Mouse (Mus musculus) megakaryocyte, embryonic 14.5 days (primary cell): ENCODE measurements around the gene Atxn10. TPM values are rescaled to one million over a fixed set of nuclear protein-coding genes. Genes with fewer than 3 reads are reported as not detected.

Experiments
- H3K27me3 ChIP-seq: replicated peaks from 2 replicates; pipeline ENCODE3; 2012; ENCODE audit warnings: inconsistent platforms
- H3K36me3 ChIP-seq: replicated peaks from 2 replicates; pipeline ENCODE3; 2012; ENCODE audit warnings: low read length, inconsistent platforms, mixed read lengths
- H3K4me1 ChIP-seq: 2 replicates; pipeline ENCODE4 v1.6.1; 2012; ENCODE audit warnings: inconsistent platforms
- H3K4me3 ChIP-seq: replicated peaks from 2 replicates; pipeline ENCODE3; 2012; ENCODE audit warnings: moderate library complexity, mild to moderate bottlenecking, inconsistent platforms
- H3K9me3 ChIP-seq: 2 replicates; pipeline ENCODE4 v1.6.1; 2012; ENCODE audit warnings: inconsistent platforms
- FLI1 ChIP-seq: IDR thresholded peaks from 2 replicates; pipeline ENCODE4 v1.6.1; 2012; ENCODE audit warnings: low read length, inconsistent platforms, mixed read lengths
- GATA1 ChIP-seq: IDR thresholded peaks from 3 replicates; pipeline ENCODE4 v1.6.1; 2012; ENCODE audit warnings: mixed read lengths, low read length, inconsistent platforms, borderline replicate concordance
- polyA plus RNA-seq: library from polyadenylated mRNA; stranded (reverse); fragments of >175 nt; gene quantifications from 2 replicates; pipeline ENCODE4 v1.2.3, GENCODE M21; 2012; ENCODE audit warnings: low replicate concordance; ENCODE audit not compliant: insufficient read depth

Atxn10 gene
- polyA plus RNA-seq, 1 experiment, result 85.4 TPM

GRCm38 (mm10) chr15:85414620-85415019 lies 78.6 kb downstream of the Atxn10 start:
- Histone ChIP-seq H3K4me1 (peaks cover 36% of the 10 kb centered on the region), H3K36me3 (peaks cover 36% of the 10 kb centered on the region), H3K9me3 (no peaks in the 10 kb centered on the region), H3K27me3 (no peaks in the 10 kb centered on the region), H3K4me3 (no peak overlapping the region)
- TF ChIP-seq GATA1, result no peak
- no peak for TF ChIP-seq FLI1

- Histone ChIP-seq H3K36me3 (peaks cover 36% of the 10 kb centered on the region), H3K27me3 (no peaks in the 10 kb centered on the region)
- no peak for TF ChIP-seq GATA1
- TF ChIP-seq FLI1, result no peak
Observed at GRCm38 (mm10) chr15:85420686-85421085, 84.6 kb downstream of the Atxn10 start.

GRCm38 (mm10) chr15:85424197-85424596 lies 88.2 kb downstream of the Atxn10 start:
- Histone ChIP-seq H3K4me3 (no peak overlapping the region), H3K9me3 (no peaks in the 10 kb centered on the region), H3K36me3 (peaks cover 26% of the 10 kb centered on the region), H3K27me3 (no peaks in the 10 kb centered on the region), H3K4me1 (peaks cover 18% of the 10 kb centered on the region)
- TF ChIP-seq FLI1 (no peak), GATA1 (no peak)

More at GRCm38 (mm10) chr15:85420686-85421085, 84.6 kb downstream of the Atxn10 start:
- Histone ChIP-seq H3K4me1 (peaks cover 24% of the 10 kb centered on the region), H3K9me3 (no peaks in the 10 kb centered on the region), H3K4me3 (no peak overlapping the region)

GRCm38 (mm10) chr15:85428140-85428539 lies 92.1 kb downstream of the Atxn10 start:
- TF ChIP-seq FLI1 (no peak), GATA1 (no peak)

DNA sequence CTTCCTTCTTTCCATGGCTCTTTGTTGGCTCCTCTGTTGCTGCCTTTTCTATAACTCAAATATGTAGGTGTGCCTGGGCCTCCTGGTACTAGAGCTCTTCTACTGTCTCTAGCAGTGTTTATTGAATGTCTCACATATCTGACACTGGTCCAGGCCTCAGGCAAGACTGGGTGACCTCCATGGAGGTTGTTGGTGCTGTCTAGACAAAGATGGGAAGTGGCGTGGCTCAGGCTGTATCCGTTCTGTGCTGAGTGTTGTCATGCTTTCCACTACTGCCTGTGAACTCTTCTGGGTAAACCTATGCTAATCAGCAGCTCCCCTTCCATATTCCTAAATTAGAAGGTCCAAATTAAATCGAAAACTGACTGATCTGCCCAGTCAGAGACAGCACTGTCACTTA lies 106.5 kb downstream of the Atxn10 start:
- no peaks in the 10 kb centered on the region for H3K9me3 ChIP-seq
- 0 out of 2 replicates have a peak, but pooled peaks cover 3% of the 10 kb centered on the region for H3K4me1 ChIP-seq
- H3K36me3 ChIP-seq, result peaks cover 89% of the 10 kb centered on the region
- no peak overlapping the region for H3K4me3 ChIP-seq
- H3K27me3 ChIP-seq, result no peaks in the 10 kb centered on the region
- TF ChIP-seq FLI1 (no peak), GATA1 (no peak)

More at GRCm38 (mm10) chr15:85428140-85428539, 92.1 kb downstream of the Atxn10 start:
- Histone ChIP-seq H3K36me3 (peaks cover 28% of the 10 kb centered on the region), H3K4me1 (peaks cover 21% of the 10 kb centered on the region), H3K9me3 (no peaks in the 10 kb centered on the region), H3K4me3 (no peak overlapping the region), H3K27me3 (no peaks in the 10 kb centered on the region)

DNA sequence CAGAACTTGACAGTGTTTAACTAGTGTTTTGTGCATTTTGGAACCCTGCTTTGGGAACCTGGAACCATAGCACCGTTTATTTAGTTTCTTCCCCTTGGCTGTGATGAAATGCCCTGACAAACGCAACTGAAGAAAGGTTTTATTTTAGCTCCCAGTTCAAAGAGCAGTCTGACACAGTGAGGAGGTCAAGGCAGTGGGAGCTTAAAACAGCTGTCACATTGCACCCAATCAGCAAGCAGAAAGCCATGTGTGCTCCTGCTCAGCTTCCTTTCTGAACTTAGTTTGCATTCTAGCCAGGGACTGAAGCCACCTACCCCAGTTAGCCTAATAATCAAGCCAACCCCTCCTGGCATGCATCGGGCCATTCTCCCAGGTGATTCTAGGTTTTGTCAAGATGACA lies 110.6 kb downstream of the Atxn10 start:
- Histone ChIP-seq H3K27me3 (no peaks in the 10 kb centered on the region), H3K36me3 (peaks cover 78% of the 10 kb centered on the region), H3K4me3 (no peak overlapping the region), H3K9me3 (no peaks in the 10 kb centered on the region), H3K4me1 (0 out of 2 replicates have a peak, but pooled peaks cover 3% of the 10 kb centered on the region)
- no peak for TF ChIP-seq GATA1
- TF ChIP-seq FLI1, result no peak

DNA sequence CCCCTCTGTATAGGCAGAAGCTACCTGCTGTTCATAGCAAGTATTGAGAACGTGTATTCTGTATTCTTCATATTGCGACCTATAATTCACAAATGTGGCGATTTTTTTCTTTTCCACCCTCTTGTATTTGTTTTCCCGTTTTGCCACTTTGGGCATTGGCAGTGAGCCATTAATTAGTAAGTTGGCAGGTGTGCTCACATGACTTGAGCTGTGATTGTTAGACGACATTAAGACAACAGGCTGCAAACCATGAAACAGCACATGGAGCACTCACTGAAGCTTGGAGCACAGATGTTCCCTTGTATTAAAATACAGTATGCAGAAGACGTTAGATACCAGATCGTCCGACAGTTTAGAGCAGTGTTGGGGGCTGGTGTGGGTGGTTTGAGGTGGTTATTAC lies 120.8 kb downstream of the Atxn10 start:
- no peaks in the 10 kb centered on the region for H3K9me3 ChIP-seq
- H3K27me3 ChIP-seq, result no peaks in the 10 kb centered on the region
- no peak overlapping the region for H3K4me3 ChIP-seq
- no peak for TF ChIP-seq GATA1
- no peak for TF ChIP-seq FLI1
- H3K36me3 ChIP-seq, result peaks cover 79% of the 10 kb centered on the region
- peaks cover 33% of the 10 kb centered on the region for H3K4me1 ChIP-seq

- H3K4me3 ChIP-seq, result no peak overlapping the region
- TF ChIP-seq GATA1 (no peak), FLI1 (no peak)
- peaks cover 43% of the 10 kb centered on the region for H3K4me1 ChIP-seq
- no peaks in the 10 kb centered on the region for H3K9me3 ChIP-seq
- peaks cover 81% of the 10 kb centered on the region for H3K36me3 ChIP-seq
- no peaks in the 10 kb centered on the region for H3K27me3 ChIP-seq
Observed at GRCm38 (mm10) chr15:85457838-85458237, 121.8 kb downstream of the Atxn10 start.

DNA sequence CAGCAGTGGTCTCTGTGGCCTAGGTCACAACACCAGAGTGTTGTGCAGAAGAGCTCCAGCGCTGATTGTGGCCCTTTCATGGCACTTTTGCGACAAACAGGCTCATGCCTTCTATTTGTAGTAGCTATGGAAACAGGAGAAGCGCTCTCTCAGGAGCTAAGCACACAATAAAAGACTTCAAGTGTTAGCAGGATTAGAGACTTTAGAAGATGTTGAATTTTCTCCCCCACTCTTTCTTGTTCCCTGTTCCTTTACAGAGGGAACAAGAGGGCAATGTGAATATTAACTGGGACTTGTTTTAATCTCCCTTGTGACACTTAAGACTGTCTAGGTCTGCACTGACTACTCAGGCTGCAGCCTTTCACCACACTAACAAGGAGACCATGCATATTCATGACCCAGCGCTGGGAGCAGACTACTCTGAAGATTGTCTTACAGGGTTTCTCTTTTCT lies 122.6 kb downstream of the Atxn10 start:
- peaks cover 84% of the 10 kb centered on the region for H3K36me3 ChIP-seq
- no peak for TF ChIP-seq FLI1
- no peak for TF ChIP-seq GATA1
- no peaks in the 10 kb centered on the region for H3K9me3 ChIP-seq
- H3K4me1 ChIP-seq, result peaks cover 49% of the 10 kb centered on the region
- H3K27me3 ChIP-seq, result no peaks in the 10 kb centered on the region
- no peak overlapping the region for H3K4me3 ChIP-seq

GRCm38 (mm10) chr15:85461541-85461940 lies 125.5 kb downstream of the Atxn10 start:
- TF ChIP-seq FLI1, result no peak
- TF ChIP-seq GATA1, result no peak

More at GRCm38 (mm10) chr15:85461541-85461940, 125.5 kb downstream of the Atxn10 start:
- peak overlapping the region; percentile 57 for H3K4me3 ChIP-seq
- peaks cover 87% of the 10 kb centered on the region for H3K36me3 ChIP-seq
- peaks cover 49% of the 10 kb centered on the region for H3K4me1 ChIP-seq
- H3K27me3 ChIP-seq, result no peaks in the 10 kb centered on the region
- no peaks in the 10 kb centered on the region for H3K9me3 ChIP-seq
